Mouse (Mus musculus): ENCODE measurements around the gene Cited4. TPM values are rescaled to one million over a fixed set of nuclear protein-coding genes. Genes with fewer than 3 reads are reported as not detected.
A peak's percentile ranks its signal among the peaks of the same experiment; 100 is the strongest.

Cited4 gene
- polyA plus RNA-seq, 1 experiment from 2014 or later = 17.9 TPM

DNA sequence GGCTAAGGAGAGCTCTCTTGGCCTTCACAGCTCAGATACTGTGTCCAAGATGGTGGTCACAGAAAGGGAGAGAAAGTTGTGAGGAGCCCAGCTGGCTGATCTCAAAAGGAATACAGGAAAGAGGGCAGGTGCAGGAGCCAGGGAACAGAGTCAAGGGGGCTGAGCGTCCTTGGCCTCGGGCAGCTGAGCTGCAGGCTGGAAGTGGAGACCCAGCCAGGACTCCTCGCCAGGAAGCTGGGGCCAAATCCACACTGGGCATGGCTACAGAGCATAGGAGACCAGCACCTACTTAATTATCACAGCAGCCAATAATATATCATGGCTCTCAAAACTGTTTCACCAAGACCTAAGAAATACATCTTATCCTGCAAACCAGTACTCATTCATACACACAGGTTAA is 34.8 kb downstream of the Cited4 start:
- 84% methylated on average over 3 of the region's 3 CpGs for WGBS
- no peak overlapping the region for H3K9ac ChIP-seq (ENCODE audit: low read depth, low read length)
- H3K4me1 ChIP-seq (replicated peaks; ENCODE audit: insufficient read depth, low read length) = no peaks in the 10 kb centered on the region
- H3K36me3 ChIP-seq (ENCODE audit: insufficient read depth, low read length) = no peaks in the 10 kb centered on the region
- H3K4me3 ChIP-seq (replicated peaks; ENCODE audit: low read depth, low read length) = no peak overlapping the region
- no peak for TF ChIP-seq CTCF (IDR thresholded peaks at IDR 0.05; ENCODE audit: low read depth)
- no peak for DNase-seq (ENCODE audit: low spot score)
- ATAC-seq (replicated peaks; ENCODE audit: low FRiP score, low read depth) = no peak
- H3K27me3 ChIP-seq (ENCODE audit: insufficient read depth, low read length) = no peaks in the 10 kb centered on the region
- H3K9me3 ChIP-seq (replicated peaks; ENCODE audit: low read length) = no peaks in the 10 kb centered on the region
- no peak overlapping the region for H3K4me2 ChIP-seq (ENCODE audit: low read length)
- H3K27ac ChIP-seq = no peak overlapping the region

DNA sequence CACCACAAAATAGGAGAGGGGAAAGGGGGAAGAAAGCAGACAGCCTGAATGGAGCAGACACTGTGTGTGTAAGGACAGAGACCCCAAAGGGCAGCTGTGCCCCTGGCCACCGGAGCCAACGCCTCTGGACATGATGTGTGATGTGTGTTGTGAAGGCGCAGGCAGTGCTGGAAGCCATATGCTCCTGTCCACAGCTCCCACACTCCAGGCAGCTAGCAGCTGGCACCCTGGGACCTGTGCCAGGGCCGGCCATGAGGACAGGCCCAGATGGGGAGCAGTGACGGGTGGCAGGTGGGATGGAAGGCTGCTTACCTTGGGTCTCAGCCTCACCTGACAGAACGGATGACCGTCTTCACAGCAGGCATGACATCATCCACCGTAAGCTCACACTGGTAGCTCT is 35.7 kb downstream of the Cited4 start:
- Histone ChIP-seq H3K36me3 (ENCODE audit: insufficient read depth, low read length) (no peaks in the 10 kb centered on the region), H3K9ac (ENCODE audit: low read depth, low read length) (no peak overlapping the region), H3K9me3 (replicated peaks; ENCODE audit: low read length) (no peaks in the 10 kb centered on the region), H3K4me3 (replicated peaks; ENCODE audit: low read depth, low read length) (no peak overlapping the region), H3K27me3 (ENCODE audit: insufficient read depth, low read length) (no peaks in the 10 kb centered on the region), H3K4me1 (replicated peaks; ENCODE audit: insufficient read depth, low read length) (no peaks in the 10 kb centered on the region), H3K4me2 (ENCODE audit: low read length) (no peak overlapping the region), H3K27ac (no peak overlapping the region)
- no peak for TF ChIP-seq CTCF (IDR thresholded peaks at IDR 0.05; ENCODE audit: low read depth)
- 80% methylated on average over 8 of the region's 8 CpGs for WGBS
- no peak for DNase-seq (ENCODE audit: low spot score)
- ATAC-seq (replicated peaks; ENCODE audit: low FRiP score, low read depth) = no peak

DNA sequence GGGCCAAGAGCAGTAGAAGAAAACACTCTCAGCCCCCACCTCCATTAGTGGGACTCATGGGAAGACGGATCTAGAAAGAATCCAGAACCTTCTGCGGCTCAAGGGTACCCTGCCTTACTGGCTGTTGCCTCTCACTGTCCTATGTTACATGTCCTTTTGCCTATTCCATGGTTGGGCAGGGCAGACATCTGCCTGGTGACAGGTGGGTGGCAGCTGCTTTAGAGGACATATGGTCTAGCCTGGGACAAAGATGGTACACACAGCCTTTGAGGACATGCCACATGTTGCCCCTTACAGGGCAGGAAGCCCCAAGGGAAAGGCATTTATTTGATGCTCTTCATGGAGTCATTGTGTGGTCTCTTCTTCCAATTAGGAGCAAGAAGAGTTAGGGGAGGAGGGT is 36.1 kb downstream of the Cited4 start:
- WGBS = 87% methylated on average over 2 of the region's 2 CpGs
- Histone ChIP-seq H3K9me3 (replicated peaks; ENCODE audit: low read length) (no peaks in the 10 kb centered on the region), H3K9ac (ENCODE audit: low read depth, low read length) (no peak overlapping the region), H3K27ac (no peak overlapping the region), H3K4me2 (ENCODE audit: low read length) (no peak overlapping the region), H3K27me3 (ENCODE audit: insufficient read depth, low read length) (no peaks in the 10 kb centered on the region), H3K4me1 (replicated peaks; ENCODE audit: insufficient read depth, low read length) (no peaks in the 10 kb centered on the region), H3K4me3 (replicated peaks; ENCODE audit: low read depth, low read length) (no peak overlapping the region), H3K36me3 (ENCODE audit: insufficient read depth, low read length) (no peaks in the 10 kb centered on the region)
- DNase-seq (ENCODE audit: low spot score) (no peak), ATAC-seq (replicated peaks; ENCODE audit: low FRiP score, low read depth) (no peak)
- TF ChIP-seq CTCF (IDR thresholded peaks at IDR 0.05; ENCODE audit: low read depth) = no peak

DNA sequence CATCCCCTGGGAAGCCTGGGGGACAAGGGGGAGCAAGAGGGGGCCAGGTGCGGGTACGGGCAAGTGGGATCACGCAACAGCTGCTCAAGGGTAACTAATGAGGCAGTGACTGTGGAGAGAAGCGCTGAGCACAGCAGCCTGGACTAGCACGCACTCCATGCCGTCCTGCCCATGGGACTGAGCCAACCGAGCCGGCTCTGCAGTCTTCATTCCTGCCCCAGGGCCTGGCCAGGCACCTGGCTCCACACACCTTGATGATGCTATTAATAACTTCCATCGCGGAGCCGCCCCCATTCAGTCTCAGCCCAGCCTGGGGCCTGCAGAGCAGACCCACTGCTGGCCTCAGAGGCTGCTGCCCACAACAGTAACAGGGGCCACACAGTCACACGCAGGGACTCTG is 45.9 kb downstream of the Cited4 start:
- H3K9me3 ChIP-seq (replicated peaks; ENCODE audit: low read length) = no peaks in the 10 kb centered on the region
- H3K27ac ChIP-seq = no peak overlapping the region
- no peak for TF ChIP-seq CTCF (IDR thresholded peaks at IDR 0.05; ENCODE audit: low read depth)
- no peak overlapping the region for H3K4me3 ChIP-seq (replicated peaks; ENCODE audit: low read depth, low read length)
- peaks cover 6% of the 10 kb centered on the region; the same call in 1 of the 2 replicates for H3K4me1 ChIP-seq (replicated peaks; ENCODE audit: insufficient read depth, low read length)
- H3K27me3 ChIP-seq (ENCODE audit: insufficient read depth, low read length) = no peaks in the 10 kb centered on the region
- WGBS = 55% methylated on average over 12 of the region's 12 CpGs
- no peak overlapping the region for H3K4me2 ChIP-seq (ENCODE audit: low read length)
- H3K9ac ChIP-seq (ENCODE audit: low read depth, low read length) = no peak overlapping the region
- no peaks in the 10 kb centered on the region for H3K36me3 ChIP-seq (ENCODE audit: insufficient read depth, low read length)
- no peak for DNase-seq (ENCODE audit: low spot score)
- no peak for ATAC-seq (replicated peaks; ENCODE audit: low FRiP score, low read depth)

DNA sequence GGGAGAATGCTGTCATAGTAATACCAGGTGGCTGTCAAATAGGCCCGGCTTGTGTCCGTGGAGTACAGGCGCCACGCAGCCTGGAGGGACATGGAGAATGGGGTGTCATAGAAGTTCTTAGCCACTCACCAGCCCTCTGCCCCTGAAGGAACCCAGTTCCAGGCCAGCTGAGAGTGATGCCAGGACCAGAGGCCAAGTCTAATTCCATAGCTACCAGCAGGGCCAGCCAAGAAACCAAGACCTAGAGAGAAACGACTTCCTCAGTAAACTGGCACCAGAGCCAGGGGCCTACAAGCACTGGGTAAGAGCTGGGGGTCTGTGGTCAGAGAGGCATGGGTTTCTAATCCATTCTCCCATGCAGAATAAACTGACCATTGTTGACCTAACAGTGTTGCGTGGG is 46.6 kb downstream of the Cited4 start:
- no peak for ATAC-seq (replicated peaks; ENCODE audit: low FRiP score, low read depth)
- H3K27me3 ChIP-seq (ENCODE audit: insufficient read depth, low read length) = no peaks in the 10 kb centered on the region
- no peak for TF ChIP-seq CTCF (IDR thresholded peaks at IDR 0.05; ENCODE audit: low read depth)

DNA sequence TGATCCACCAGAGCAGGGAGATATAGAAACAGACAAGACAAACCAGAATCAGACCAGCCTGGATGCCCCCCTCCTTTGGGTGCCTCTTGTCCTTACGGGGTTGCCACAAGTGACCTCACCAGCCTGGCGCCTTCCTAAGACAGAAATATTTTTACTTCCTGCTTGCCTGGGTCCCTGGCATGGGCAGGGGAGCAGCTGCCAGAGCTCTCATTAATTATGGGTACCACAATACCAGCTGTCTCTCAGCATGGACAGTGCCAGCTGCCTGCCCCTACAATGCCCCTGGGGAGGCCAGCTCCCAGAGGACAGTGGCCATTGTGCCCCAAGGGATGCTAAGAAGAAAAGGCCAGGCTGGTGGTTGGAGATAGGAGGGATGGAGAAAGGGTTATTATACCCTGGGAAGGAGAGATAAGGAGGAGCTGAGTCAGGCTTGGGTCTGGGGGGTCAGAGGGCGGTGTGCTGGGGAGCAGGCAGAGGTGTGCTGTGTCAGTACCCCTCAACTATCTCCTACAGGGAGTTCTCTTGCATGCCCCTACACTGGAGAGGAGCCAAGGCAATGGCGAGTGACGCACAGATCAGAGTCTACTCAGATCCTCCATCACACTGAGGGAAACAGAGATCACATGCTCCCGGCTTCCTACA is 47.6 kb downstream of the Cited4 start:
- no peak overlapping the region for H3K9ac ChIP-seq (ENCODE audit: low read depth, low read length)
- no peak overlapping the region for H3K4me3 ChIP-seq (replicated peaks; ENCODE audit: low read depth, low read length)
- no peaks in the 10 kb centered on the region for H3K9me3 ChIP-seq (replicated peaks; ENCODE audit: low read length)
- no peak overlapping the region for H3K4me2 ChIP-seq (ENCODE audit: low read length)
- H3K36me3 ChIP-seq (ENCODE audit: insufficient read depth, low read length) = no peaks in the 10 kb centered on the region
- no peak for ATAC-seq (replicated peaks; ENCODE audit: low FRiP score, low read depth)
- no peak overlapping the region for H3K27ac ChIP-seq
- TF ChIP-seq CTCF (IDR thresholded peaks at IDR 0.05; ENCODE audit: low read depth) = no peak
- peaks cover 6% of the 10 kb centered on the region; the same call in 1 of the 2 replicates for H3K4me1 ChIP-seq (replicated peaks; ENCODE audit: insufficient read depth, low read length)
- no peak for DNase-seq (ENCODE audit: low spot score)
- no peaks in the 10 kb centered on the region for H3K27me3 ChIP-seq (ENCODE audit: insufficient read depth, low read length)
- WGBS = 75% methylated on average over 6 of the region's 6 CpGs

More for the DNA sequence above, 46.6 kb downstream of the Cited4 start:
- no peak for DNase-seq (ENCODE audit: low spot score)
- H3K27ac ChIP-seq = no peak overlapping the region
- peaks cover 6% of the 10 kb centered on the region; the same call in 1 of the 2 replicates for H3K4me1 ChIP-seq (replicated peaks; ENCODE audit: insufficient read depth, low read length)
- H3K36me3 ChIP-seq (ENCODE audit: insufficient read depth, low read length) = no peaks in the 10 kb centered on the region
- no peak overlapping the region for H3K4me3 ChIP-seq (replicated peaks; ENCODE audit: low read depth, low read length)
- no peak overlapping the region for H3K9ac ChIP-seq (ENCODE audit: low read depth, low read length)
- WGBS = 94% methylated on average over 6 of the region's 6 CpGs
- no peak overlapping the region for H3K4me2 ChIP-seq (ENCODE audit: low read length)
- H3K9me3 ChIP-seq (replicated peaks; ENCODE audit: low read length) = no peaks in the 10 kb centered on the region

DNA sequence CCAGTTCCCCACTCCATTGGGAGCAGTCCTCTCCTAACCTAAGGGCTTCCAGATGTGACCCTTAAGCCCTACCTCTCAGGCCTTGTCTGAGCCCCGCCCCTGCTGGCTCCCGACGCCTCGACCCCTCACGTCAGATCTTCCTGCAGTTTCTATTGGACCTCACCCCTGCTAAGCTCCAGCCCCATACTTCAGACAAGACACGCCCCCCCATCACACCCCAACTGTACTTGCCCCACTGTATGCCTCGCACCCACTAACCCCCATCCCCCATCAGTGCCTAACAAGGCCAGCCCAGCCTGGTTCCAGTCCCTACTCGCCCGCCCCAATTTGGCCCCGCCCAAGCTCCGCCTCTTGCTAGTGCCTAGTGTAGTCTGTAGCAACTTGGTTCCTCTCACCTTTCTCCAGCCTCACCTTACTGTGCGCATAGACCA is 49.8 kb downstream of the Cited4 start:
- Histone ChIP-seq H3K36me3 (ENCODE audit: insufficient read depth, low read length) (no peaks in the 10 kb centered on the region), H3K4me1 (replicated peaks; ENCODE audit: insufficient read depth, low read length) (peaks cover 6% of the 10 kb centered on the region; the same call in 1 of the 2 replicates), H3K27ac (no peak overlapping the region), H3K27me3 (ENCODE audit: insufficient read depth, low read length) (no peaks in the 10 kb centered on the region), H3K4me2 (ENCODE audit: low read length) (peak overlapping the region; percentile 60), H3K9ac (ENCODE audit: low read depth, low read length) (no peak overlapping the region), H3K4me3 (replicated peaks; ENCODE audit: low read depth, low read length) (peak overlapping the region; percentile 23), H3K9me3 (replicated peaks; ENCODE audit: low read length) (no peaks in the 10 kb centered on the region)
- DNase-seq (ENCODE audit: low spot score) (peak; percentile 37), ATAC-seq (replicated peaks; ENCODE audit: low FRiP score, low read depth) (peak; percentile 76)
- under 1% methylated on average over 12 of the region's 12 CpGs for whole genome bisulfite sequencing
- no peak for TF ChIP-seq CTCF (IDR thresholded peaks at IDR 0.05; ENCODE audit: low read depth)

Measured in kidney, postnatal 0 days (tissue).